Mouse (Mus musculus) activated CD4-positive, CD25-positive, alpha-beta regulatory T cell, adult 4 months (primary cell): ENCODE results near the gene Arpp21. TPM values are rescaled to one million over a fixed set of nuclear protein-coding genes. Genes with fewer than 3 reads are reported as not detected.

Experiments
- ATAC-seq: one replicate; pipeline ENCODE4 v1.8.0; 2017
- polyA plus RNA-seq, 2 experiments: library from polyadenylated mRNA; unstranded; fragments of 100-300 nt; shearing (Covaris generic); gene quantifications; one replicate each; pipeline ENCODE4 v1.2.1; 2017

Arpp21 gene
- polyA plus RNA-seq, 2 experiments from 2014 or later, result 0.75 TPM; not detected in 1

GRCm38 (mm10) chr9:112177569-112177968 is 58.2 kb downstream of the Arpp21 start:
- no peak for ATAC-seq

- no peak for ATAC-seq
Measured at GRCm38 (mm10) chr9:112176317-112176716, 59.4 kb downstream of the Arpp21 start.

GRCm38 (mm10) chr9:112174407-112175357 is 61.1 kb downstream of the Arpp21 start:
- ATAC-seq, result peak; percentile 68

- ATAC-seq, result no peak
Measured at GRCm38 (mm10) chr9:112173778-112174177, 62.0 kb downstream of the Arpp21 start.

GRCm38 (mm10) chr9:112164677-112165076 is 71.1 kb downstream of the Arpp21 start:
- no peak for ATAC-seq

DNA sequence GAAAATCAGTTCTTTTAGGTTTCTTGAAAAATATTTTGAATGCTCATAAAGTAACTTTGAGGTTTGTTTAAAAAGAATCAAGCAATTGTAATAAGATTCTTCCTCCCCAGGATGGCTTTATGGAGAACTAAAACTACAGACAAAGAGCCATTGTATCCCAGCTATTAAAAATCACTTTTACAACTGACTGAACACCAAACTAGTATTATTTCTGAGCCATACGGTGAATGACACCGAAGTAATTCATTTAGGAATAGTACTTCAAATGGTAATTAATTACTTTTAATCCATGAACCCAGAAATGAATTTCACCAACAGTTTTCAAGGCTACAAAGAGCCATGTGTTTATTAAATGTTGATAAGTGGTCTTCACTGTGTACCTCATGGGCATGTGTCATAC is 74.8 kb downstream of the Arpp21 start:
- ATAC-seq, result no peak

GRCm38 (mm10) chr9:112153972-112154371 is 81.8 kb downstream of the Arpp21 start:
- ATAC-seq, result no peak

DNA sequence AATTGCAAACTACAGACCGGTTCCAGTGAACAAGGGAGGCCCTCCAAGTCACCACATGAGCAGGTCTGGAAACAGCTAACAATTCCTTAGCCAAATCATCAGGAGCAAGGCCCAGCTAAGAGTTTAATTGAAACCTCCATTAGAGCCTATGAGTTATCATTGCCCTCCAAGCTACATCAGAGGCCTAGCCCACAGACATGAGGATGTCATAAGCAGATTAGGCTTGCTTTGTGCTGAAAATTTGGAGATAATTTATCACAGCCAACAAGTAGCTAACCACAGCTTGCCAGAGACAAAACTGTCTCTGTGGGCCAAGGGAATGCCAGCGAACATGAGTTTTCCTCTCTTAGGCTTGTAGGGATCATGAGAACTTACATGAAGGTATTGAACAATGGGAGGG is 83.0 kb downstream of the Arpp21 start:
- ATAC-seq, result no peak

- ATAC-seq, result no peak
Measured at GRCm38 (mm10) chr9:112151177-112151576, 84.6 kb downstream of the Arpp21 start.

DNA sequence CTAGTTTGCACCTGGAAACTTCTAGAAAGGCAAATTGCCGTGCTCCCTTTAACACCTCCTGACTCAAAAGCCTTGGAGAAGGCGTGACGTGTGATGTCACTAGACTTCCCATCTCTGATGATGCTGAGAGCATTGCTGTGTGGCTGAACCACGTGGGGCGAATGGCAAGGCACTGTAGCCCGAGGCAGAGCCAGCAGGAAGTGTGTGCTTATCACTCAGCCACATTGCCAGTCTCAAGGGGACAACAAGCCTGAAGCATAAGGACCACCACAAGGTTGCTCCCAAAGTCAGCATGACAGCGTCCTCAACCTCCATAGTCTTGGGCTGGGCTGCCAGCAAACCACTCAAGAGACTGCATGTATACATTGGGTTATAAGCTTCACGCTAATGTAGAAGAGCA is 95.1 kb downstream of the Arpp21 start:
- no peak for ATAC-seq

GRCm38 (mm10) chr9:112137820-112138219 is 97.9 kb downstream of the Arpp21 start:
- ATAC-seq, result no peak

- no peak for ATAC-seq
Measured at GRCm38 (mm10) chr9:112130812-112131211, 104.9 kb downstream of the Arpp21 start.

- ATAC-seq, result no peak
Measured at GRCm38 (mm10) chr9:112124667-112125066, 111.1 kb downstream of the Arpp21 start.

GRCm38 (mm10) chr9:112124184-112124583 is 111.6 kb downstream of the Arpp21 start:
- ATAC-seq, result no peak

DNA sequence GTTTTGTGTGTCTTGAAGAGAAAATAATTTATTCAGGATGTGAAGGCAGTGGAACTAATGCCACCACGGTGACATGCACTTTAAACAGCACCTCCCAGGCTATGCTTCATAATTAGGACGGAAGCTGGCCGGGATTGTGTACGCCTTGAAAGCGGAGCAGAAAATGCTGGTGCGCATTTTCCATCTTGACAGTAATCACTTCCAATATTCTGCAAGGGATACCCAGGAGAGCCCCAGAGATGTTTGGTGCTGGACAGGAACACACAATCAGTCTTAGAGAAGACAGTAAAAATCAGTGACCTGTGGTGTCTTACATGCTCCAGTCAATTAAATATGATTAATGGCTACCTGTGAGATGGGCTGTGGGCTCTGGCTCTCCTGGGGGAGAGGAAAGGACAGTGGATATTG is 112.3 kb downstream of the Arpp21 start:
- ATAC-seq, result no peak

DNA sequence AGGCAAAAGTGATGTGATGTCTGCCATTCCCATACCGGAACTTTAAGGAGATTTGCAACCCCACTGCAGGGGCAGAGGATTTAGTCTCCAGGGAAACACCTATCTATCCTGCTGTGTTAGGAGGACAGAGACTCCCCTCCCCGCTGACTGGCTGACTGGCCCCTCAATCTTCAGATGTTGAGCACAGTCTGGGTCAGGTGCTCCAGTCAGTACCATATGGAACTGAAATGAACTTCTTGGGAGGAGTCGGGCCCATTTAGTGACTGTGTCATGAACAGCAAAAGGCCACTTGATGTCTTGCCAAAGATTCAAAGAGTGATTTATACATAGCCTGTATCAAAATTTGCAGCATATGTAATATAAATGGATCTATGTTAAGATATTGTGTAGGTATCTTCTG is 116.2 kb downstream of the Arpp21 start:
- no peak for ATAC-seq

DNA sequence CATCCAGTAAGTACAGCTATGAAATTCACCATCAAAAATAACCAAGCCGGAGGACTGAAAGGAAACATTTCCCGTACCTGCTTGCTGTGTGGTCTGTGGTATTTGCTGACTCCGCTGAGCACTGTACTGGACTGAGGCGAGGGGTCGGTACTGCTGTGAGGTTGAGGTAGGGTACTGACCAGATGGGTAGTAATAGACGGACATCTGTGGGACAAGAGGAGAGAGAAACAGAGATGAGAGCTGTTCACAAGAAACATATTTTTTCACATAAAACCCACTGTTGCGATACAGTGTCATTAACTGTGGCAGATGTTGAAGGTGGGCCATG is 116.7 kb downstream of the Arpp21 start:
- no peak for ATAC-seq

- ATAC-seq, result no peak
Measured at GRCm38 (mm10) chr9:112118411-112119105, 117.2 kb downstream of the Arpp21 start.

- no peak for ATAC-seq
Measured at GRCm38 (mm10) chr9:112117632-112118410, 117.9 kb downstream of the Arpp21 start.

DNA sequence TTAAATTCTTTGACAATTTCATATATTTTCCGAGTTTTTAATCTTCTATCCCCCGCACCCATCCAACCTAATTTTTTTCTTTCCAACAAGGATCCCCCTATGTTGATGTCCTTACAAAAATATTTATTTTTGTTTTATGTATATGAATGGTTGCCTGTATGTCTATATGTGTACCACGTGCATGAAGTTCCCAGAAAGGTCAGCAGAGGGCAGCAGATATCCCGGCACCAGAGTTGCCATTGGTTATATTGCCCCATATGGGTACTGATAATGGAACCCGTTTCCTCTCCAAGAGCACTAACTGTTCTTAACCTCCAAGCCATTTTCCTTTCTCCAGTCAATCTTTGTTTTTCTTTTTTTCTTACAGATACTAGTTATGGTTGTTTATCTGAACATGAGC is 124.1 kb downstream of the Arpp21 start:
- no peak for ATAC-seq

DNA sequence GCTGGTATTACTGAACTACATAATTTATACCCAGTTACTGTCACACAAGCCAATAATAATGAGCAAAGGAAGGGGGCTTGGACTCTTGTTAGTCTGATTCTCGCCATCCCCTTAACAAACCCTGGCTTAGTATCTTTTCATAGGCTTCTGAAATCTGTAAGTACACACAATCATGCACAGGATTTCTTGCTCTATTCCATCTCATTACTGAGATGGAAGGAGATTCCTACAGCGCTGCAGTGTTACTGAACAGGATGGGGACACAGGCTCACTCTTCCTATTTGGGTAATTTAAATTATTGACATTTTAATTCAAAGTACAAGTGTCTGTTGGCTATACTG is 132.9 kb downstream of the Arpp21 start:
- no peak for ATAC-seq

- no peak for ATAC-seq
Measured at GRCm38 (mm10) chr9:112102155-112102851, 133.4 kb downstream of the Arpp21 start.
